Mouse (Mus musculus) ES-E14 (cell line): ENCODE measurements at regions not wholly inside any gene's neighbourhood (a gene's known extent, or its start where the extent isn't known, plus 50 kb on each side); places are given as distances from the start of the nearest gene placed in this dataset.

Experiments
- CHD2 ChIP-seq: IDR thresholded peaks from 2 replicates; pipeline ENCODE4 v1.6.1; 2014; ENCODE audit warnings: mild to moderate bottlenecking, low read depth, low read length, inconsistent platforms
- HCFC1 ChIP-seq: IDR thresholded peaks from 2 replicates; pipeline ENCODE4 v1.6.1; 2012; ENCODE audit warnings: low read length, inconsistent platforms, borderline replicate concordance; ENCODE audit not compliant: insufficient read depth
- MAFK ChIP-seq: IDR thresholded peaks from 2 replicates; pipeline ENCODE4 v1.6.1; 2014; ENCODE audit warnings: mild to moderate bottlenecking, low read depth, low read length, inconsistent platforms; ENCODE audit not compliant: insufficient read depth
- ZC3H11A ChIP-seq: IDR thresholded peaks from 2 replicates; pipeline ENCODE4 v1.6.1; 2012; ENCODE audit warnings: low read depth, mild to moderate bottlenecking, inconsistent platforms, low read length, borderline replicate concordance
- ZNF384 ChIP-seq: IDR thresholded peaks from 2 replicates; pipeline ENCODE4 v1.6.1; 2012; ENCODE audit warnings: low read depth, low read length, inconsistent platforms

DNA sequence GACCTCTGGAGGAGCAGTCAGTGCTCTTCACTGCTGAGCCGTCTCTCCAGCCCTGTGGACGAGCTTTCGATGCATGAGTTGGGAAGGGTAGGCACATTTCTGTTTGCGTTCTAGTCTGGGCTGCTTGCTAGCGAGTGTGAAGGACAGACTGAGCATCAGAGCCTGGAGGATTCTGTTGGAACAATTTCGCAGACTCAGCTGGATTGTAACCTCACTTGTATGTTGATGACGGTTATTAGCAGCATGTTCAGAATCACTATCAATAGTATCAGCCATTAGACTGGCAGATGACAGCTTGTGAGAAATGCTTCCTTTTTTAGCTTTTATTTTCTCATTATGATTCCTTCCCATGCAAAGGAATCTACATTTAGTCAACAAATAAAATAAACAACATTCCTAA is 923.5 kb upstream of the Car8 start:
- no peak for TF ChIP-seq MAFK
- no peak for TF ChIP-seq ZNF384
- no peak for TF ChIP-seq HCFC1
- no peak for TF ChIP-seq ZC3H11A
- no peak for TF ChIP-seq CHD2
